In the genomic region with DNA sequence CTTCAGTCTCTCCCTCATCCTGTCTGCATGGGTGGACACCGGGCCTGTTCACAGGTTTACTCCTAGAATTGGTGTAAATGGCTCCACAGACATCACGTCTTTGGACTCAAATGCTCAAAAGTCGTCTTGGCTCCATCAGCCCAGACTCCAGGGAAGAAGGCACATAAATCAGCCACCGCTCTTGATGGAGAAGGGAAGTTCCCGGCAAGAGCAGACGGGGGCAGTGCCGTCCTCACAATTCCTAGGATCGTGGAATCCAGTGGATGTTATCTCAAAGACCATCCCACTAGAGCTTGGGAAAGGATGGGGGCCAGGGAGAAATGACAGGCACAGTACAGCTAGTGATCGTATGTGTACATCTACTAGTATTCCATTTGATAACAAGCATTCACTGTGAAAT, we compare ENCODE assay signal across 11 mouse cellular contexts. TPM values are rescaled to one million over a fixed set of nuclear protein-coding genes. Genes with fewer than 3 reads are reported as not detected.
DNase-seq lines count a peak whose midpoint lies in the region; ATAC-seq and TF ChIP-seq lines count a peak whose summit lies in the region.
"Had no signal": no experiment of that assay in that cellular context is flagged by ENCODE, and none has a peak within 500 bp of the region (broad histone marks: within the 10 kb centered on the region; RNA-seq: fewer than 3 reads in every experiment).

No protein-coding gene starts in this region.

- peak; percentile 31 for DNase-seq in hindbrain, embryonic 10.5 days (ENCODE audit: low spot score)
- DNase-seq in liver, adult 2 months (ENCODE audit: extremely low read depth, low read depth, low spot score) = no peak
- peak; percentile 43 for DNase-seq in ZHBTc4 (ENCODE audit: low read depth, low spot score)
- DNase-seq in embryo, embryonic 10 days (ENCODE audit: low spot score) = peak; percentile 63
- no peak for DNase-seq in spleen, adult 18-20 months
- DNase-seq: adrenal gland, postnatal 36 days had no signal

- no peak for ATAC-seq in hindbrain, embryonic 12.5 days (ENCODE audit: low FRiP score)
- no peak for ATAC-seq in liver, embryonic 12.5 days
- ATAC-seq: forebrain, embryonic 13.5 days had no signal

- no peaks in the 10 kb centered on the region for H3K36me3 ChIP-seq in hindbrain, embryonic 10.5 days
- H3K36me3 ChIP-seq in hindbrain, embryonic 12.5 days = no peaks in the 10 kb centered on the region
- no peaks in the 10 kb centered on the region for H3K36me3 ChIP-seq in liver, adult 2 months (ENCODE audit: control insufficient read depth, insufficient read depth, low read length)
- peaks cover 24% of the 10 kb centered on the region for H3K36me3 ChIP-seq in liver, embryonic 12.5 days
- H3K36me3 ChIP-seq: heart, embryonic 13.5 days had no signal

- H3K4me3 ChIP-seq in hindbrain, embryonic 10.5 days = no peak overlapping the region
- no peak overlapping the region for H3K4me3 ChIP-seq in hindbrain, embryonic 12.5 days
- no peak overlapping the region for H3K4me3 ChIP-seq in liver, adult 2 months (ENCODE audit: insufficient read depth, low read depth, low read length)
- no peak overlapping the region for H3K4me3 ChIP-seq in liver, embryonic 12.5 days
- H3K4me3 ChIP-seq: forebrain, embryonic 13.5 days; heart, embryonic 13.5 days; neural tube, embryonic 13.5 days had no signal

- TF ChIP-seq POLR2A in liver, adult 2 months (IDR thresholded peaks at IDR 0.05; ENCODE audit: extremely low read depth, insufficient read depth, low read length) = no peak

- H3K9ac ChIP-seq in hindbrain, embryonic 12.5 days = no peak overlapping the region
- H3K9ac ChIP-seq in liver, adult 2 months (ENCODE audit: low read depth, low read length) = no peak overlapping the region
- H3K9ac ChIP-seq in liver, embryonic 12.5 days = no peak overlapping the region
- H3K9ac ChIP-seq: forebrain, embryonic 13.5 days; heart, embryonic 13.5 days; neural tube, embryonic 13.5 days had no signal

- peak; percentile 36; the same call in 1 of the 2 replicates for TF ChIP-seq CTCF in liver, adult 2 months (IDR thresholded peaks at IDR 0.05; ENCODE audit: low read depth, low read length)

- H3K4me2 ChIP-seq in hindbrain, embryonic 12.5 days (replicated peaks) = no peak overlapping the region
- no peak overlapping the region for H3K4me2 ChIP-seq in liver, embryonic 12.5 days
- H3K4me2 ChIP-seq: forebrain, embryonic 13.5 days; heart, embryonic 13.5 days; neural tube, embryonic 13.5 days had no signal

- no peak overlapping the region for H3K27ac ChIP-seq in hindbrain, embryonic 10.5 days
- no peak overlapping the region for H3K27ac ChIP-seq in hindbrain, embryonic 12.5 days
- no peak overlapping the region for H3K27ac ChIP-seq in liver, adult 2 months (replicated peaks; ENCODE audit: insufficient read depth, low read depth, low read length)
- H3K27ac ChIP-seq in liver, embryonic 12.5 days = no peak overlapping the region
- H3K27ac ChIP-seq: forebrain, embryonic 13.5 days; heart, embryonic 13.5 days; neural tube, embryonic 13.5 days had no signal

- H3K9me3 ChIP-seq in hindbrain, embryonic 10.5 days = no peaks in the 10 kb centered on the region
- no peaks in the 10 kb centered on the region for H3K9me3 ChIP-seq in hindbrain, embryonic 12.5 days (replicated peaks)
- H3K9me3 ChIP-seq in liver, embryonic 12.5 days (replicated peaks) = no peaks in the 10 kb centered on the region
- H3K9me3 ChIP-seq: forebrain, embryonic 13.5 days; heart, embryonic 13.5 days; neural tube, embryonic 13.5 days had no signal

- WGBS in hindbrain, embryonic 10.5 days = 43% methylated on average over 9 of the region's 9 CpGs
- WGBS in hindbrain, embryonic 12.5 days = 37% methylated on average over 9 of the region's 9 CpGs
- 68% methylated on average over 9 of the region's 9 CpGs for WGBS in liver, adult 2 months
- 54% methylated on average over 9 of the region's 9 CpGs for WGBS in liver, embryonic 12.5 days (ENCODE audit: insufficient replicate concordance)

- no peaks in the 10 kb centered on the region for H3K4me1 ChIP-seq in hindbrain, embryonic 10.5 days (replicated peaks)
- H3K4me1 ChIP-seq in hindbrain, embryonic 12.5 days = 0 out of 2 replicates have a peak, but pooled peaks cover 2% of the 10 kb centered on the region
- no peaks in the 10 kb centered on the region for H3K4me1 ChIP-seq in liver, adult 2 months (ENCODE audit: control insufficient read depth, insufficient read depth, low read length)
- H3K4me1 ChIP-seq in liver, embryonic 12.5 days = peaks cover 34% of the 10 kb centered on the region
- H3K4me1 ChIP-seq: forebrain, embryonic 13.5 days; neural tube, embryonic 13.5 days had no signal

- no peaks in the 10 kb centered on the region; the same call in 1 of the 2 replicates for H3K27me3 ChIP-seq in hindbrain, embryonic 10.5 days (ENCODE audit: insufficient read depth, poor library complexity, severe bottlenecking)
- H3K27me3 ChIP-seq in hindbrain, embryonic 12.5 days = no peaks in the 10 kb centered on the region
- H3K27me3 ChIP-seq in liver, adult 2 months (ENCODE audit: control insufficient read depth, insufficient read depth, low read length) = no peaks in the 10 kb centered on the region
- H3K27me3 ChIP-seq in liver, embryonic 12.5 days (replicated peaks) = peaks cover 35% of the 10 kb centered on the region
- H3K27me3 ChIP-seq: forebrain, embryonic 13.5 days; neural tube, embryonic 13.5 days had no signal

- no peaks in the 10 kb centered on the region for H3K79me2 ChIP-seq in liver, adult 2 months (ENCODE audit: control insufficient read depth, insufficient read depth, low read length)

RNA-seq across cellular contexts. Expression of a gene that starts 12.3 kb away (rescaled TPM):
- polyA plus RNA-seq in hindbrain, embryonic 10.5 days (2016; fragmentation: Nextera tagmentation; extraction: Ambion mirVana) = 1.9 and 3.6 TPM in 2 replicates
- polyA plus RNA-seq in hindbrain, embryonic 12.5 days (2016; fragmentation: Nextera tagmentation; extraction: Ambion mirVana) = 3.4 TPM in 2 replicates
- 0.07 and 0.09 TPM in 2 replicates for total RNA-seq in liver, adult 2 months (2014; rRNA removed)
- polyA plus RNA-seq in liver, adult 2 months (2012; rRNA removed) = 0.04 and 0.07 TPM in 2 replicates
- 4.3 and 4.8 TPM in 2 replicates for polyA plus RNA-seq in liver, embryonic 12.5 days (2016; fragmentation: Nextera tagmentation; extraction: Ambion mirVana)

RNA-seq across cellular contexts. Expression of a gene that starts 45.2 kb away (rescaled TPM):
- 2.3 and 3.6 TPM in 2 replicates for polyA plus RNA-seq in hindbrain, embryonic 10.5 days (2016; fragmentation: Nextera tagmentation; extraction: Ambion mirVana)
- 2.3 and 2.8 TPM in 2 replicates for polyA plus RNA-seq in hindbrain, embryonic 12.5 days (2016; fragmentation: Nextera tagmentation; extraction: Ambion mirVana)
- 1.5 and 1.6 TPM in 2 replicates for total RNA-seq in liver, adult 2 months (2014; rRNA removed)
- 0.16 and 0.40 TPM in 2 replicates for polyA plus RNA-seq in liver, adult 2 months (2012; rRNA removed)
- polyA plus RNA-seq in liver, embryonic 12.5 days (2016; fragmentation: Nextera tagmentation; extraction: Ambion mirVana) = 5.2 and 5.4 TPM in 2 replicates

Comparison
In these comparisons a context has a peak if more than half of its experiments do, and no peak if none do; other contexts are left out.
1. DNase-seq: peak in hindbrain, embryonic 10.5 days (single experiment), ZHBTc4 (single experiment) and embryo, embryonic 10 days (single experiment); none in liver, adult 2 months (single experiment) and spleen, adult 18-20 months (0 of 2).